Mouse (Mus musculus): Measurements from ENCODE around the gene Rybp.

DNA sequence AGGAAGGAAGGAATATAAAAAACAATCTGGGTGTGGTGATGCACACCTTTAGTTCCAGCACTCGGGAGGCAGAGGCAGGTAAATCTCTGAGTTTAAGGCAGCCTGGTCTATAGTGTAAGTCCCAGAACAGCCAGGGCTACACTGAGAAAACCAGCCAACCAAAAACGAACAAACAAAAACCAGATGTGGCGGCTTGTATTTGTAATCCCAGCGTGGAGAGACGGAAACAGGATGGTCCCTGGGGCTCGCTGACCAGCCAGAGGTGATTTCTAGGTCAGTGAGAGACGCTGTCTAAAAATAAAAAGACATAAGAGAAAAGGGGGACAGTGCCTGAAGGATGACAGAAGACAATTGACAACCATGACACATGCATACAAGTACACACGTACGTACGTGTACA, 17.5 kb upstream of the Rybp start:
- TF ChIP-seq CTCF (IDR thresholded peaks at IDR 0.05; ENCODE audit: extremely low read depth, insufficient read depth, low read length) (no peak), POLR2A (IDR thresholded peaks at IDR 0.05; ENCODE audit: extremely low read depth, insufficient read depth, low read length) (no peak)
